Mouse (Mus musculus) kidney, adult 2 months (tissue): ENCODE measurements around the gene Mia2.

ENCODE experiments used
- CTCF ChIP-seq: fragments of 200-500 bp; conservative IDR thresholded peaks from 2 replicates; pipeline ENCODE4 v1.5.1; 2011; ENCODE audit warnings: low read depth, mild to moderate bottlenecking, control low read depth, low read length, moderate library complexity, mixed read lengths; ENCODE audit not compliant: insufficient read depth, insufficient read length
- POLR2A ChIP-seq: fragments of 200-500 bp; IDR thresholded peaks from one replicate; pipeline ENCODE4 v1.6.1; 2011; ENCODE audit warnings: low read depth, low read length, control low read depth

- TF ChIP-seq CTCF (no peak), POLR2A (peak; percentile 49)
These were observed 29.0 kb upstream of the Mia2 start, which contains the start of gene Pnn for GRCm38 (mm10) chr12:59066448-59067077.
